In genomic region chr8:124567126-124567525, GRCm38 (mm10) we compare ENCODE assay signal across 9 mouse cellular contexts. TPM values are rescaled to one million over a fixed set of nuclear protein-coding genes. Genes with fewer than 3 reads are reported as not detected.
"Had no signal": no experiment of that assay in that cellular context is flagged by ENCODE, and none has a peak within 500 bp of the region (broad histone marks: within the 10 kb centered on the region; RNA-seq: fewer than 3 reads in every experiment).

No protein-coding gene starts in this region.

- ATAC-seq: intestine, embryonic 16.5 days; midbrain, embryonic 13.5 days had no signal

- H3K9ac ChIP-seq: hindbrain, embryonic 15.5 days; kidney, embryonic 15.5 days; limb, embryonic 15.5 days; midbrain, embryonic 13.5 days had no signal

- H3K4me2 ChIP-seq: hindbrain, embryonic 15.5 days; kidney, embryonic 15.5 days; limb, embryonic 15.5 days; midbrain, embryonic 13.5 days had no signal

- DNase-seq: layer of hippocampus, postnatal 36 days; right cerebral cortex, postnatal 14 days; thymus, postnatal 4 days had no signal

- H3K4me1 ChIP-seq: hindbrain, embryonic 15.5 days; midbrain, embryonic 13.5 days had no signal

- H3K9me3 ChIP-seq: hindbrain, embryonic 15.5 days; kidney, embryonic 15.5 days; limb, embryonic 15.5 days; midbrain, embryonic 13.5 days had no signal

- H3K36me3 ChIP-seq: hindbrain, embryonic 15.5 days; kidney, embryonic 15.5 days; limb, embryonic 15.5 days; midbrain, embryonic 13.5 days had no signal

- H3K4me3 ChIP-seq: hindbrain, embryonic 15.5 days; kidney, embryonic 15.5 days; limb, embryonic 15.5 days; midbrain, embryonic 13.5 days had no signal

- H3K27me3 ChIP-seq: hindbrain, embryonic 15.5 days; kidney, embryonic 15.5 days; midbrain, embryonic 13.5 days had no signal

- H3K27ac ChIP-seq: hindbrain, embryonic 15.5 days; kidney, embryonic 15.5 days; limb, embryonic 15.5 days; midbrain, embryonic 13.5 days had no signal

RNA-seq across cellular contexts. Expression of gene Agt, which starts 2.4 kb away (rescaled TPM):
- polyA plus RNA-seq: limb, embryonic 11.5 days; midbrain, embryonic 13.5 days had no signal

RNA-seq across cellular contexts. Expression of gene Capn9, which starts 8.8 kb away (rescaled TPM):
- polyA plus RNA-seq: limb, embryonic 11.5 days had no signal
